Mouse (Mus musculus): ENCODE results near the gene Zap70.

Zap70 gene

GRCm38 (mm10) chr1:36761061-36761460 lies 537 bp upstream of the Zap70 start:
- no peak for DNase-seq (ENCODE audit: low read depth, low spot score)
- Histone ChIP-seq H3K27me3 (ENCODE audit: control insufficient read depth, insufficient read depth, low read length, poor library complexity, severe bottlenecking) (no peaks in the 10 kb centered on the region), H3K36me3 (ENCODE audit: control insufficient read depth, insufficient read depth, low read length, poor library complexity, severe bottlenecking) (no peaks in the 10 kb centered on the region)

DNA sequence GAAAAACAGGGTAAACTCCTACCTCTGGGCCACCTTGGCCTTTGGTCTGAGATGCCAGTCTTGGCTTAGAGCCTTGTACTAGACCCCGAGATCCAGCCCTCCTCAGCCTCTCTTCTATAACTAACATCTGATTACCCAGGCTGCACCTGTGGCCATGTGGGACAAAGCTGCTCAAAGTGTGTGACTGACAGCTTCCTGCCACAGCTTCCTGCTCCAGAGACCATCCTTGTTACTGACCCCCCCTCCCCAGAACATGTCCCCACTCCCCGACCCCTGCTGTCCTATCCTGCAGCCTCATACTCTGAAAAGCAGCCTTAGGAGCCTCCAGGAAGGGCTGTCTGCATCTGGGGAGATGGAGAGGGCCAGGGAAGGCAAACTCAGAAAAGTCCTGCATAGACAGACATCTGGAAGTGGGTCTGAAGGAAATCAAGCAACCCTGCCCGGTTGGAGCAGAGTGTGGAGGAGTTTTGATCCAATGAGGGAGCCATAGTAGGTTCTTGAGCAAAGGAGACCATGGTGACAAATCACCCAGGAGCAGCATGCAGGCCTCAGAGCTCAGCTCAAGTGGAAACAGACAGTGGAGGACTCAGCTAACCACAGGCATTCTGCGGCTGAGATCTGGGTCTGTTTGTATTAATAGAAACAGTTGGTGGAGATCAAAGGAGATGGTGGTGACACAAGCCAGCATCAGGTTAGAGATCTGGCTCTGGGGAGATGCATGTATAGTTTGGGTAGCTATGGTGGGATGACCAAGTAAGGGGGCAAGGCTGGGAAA lies 5.0 kb downstream of the Zap70 start:
- Histone ChIP-seq H3K36me3 (ENCODE audit: control insufficient read depth, insufficient read depth, low read length, poor library complexity, severe bottlenecking) (no peaks in the 10 kb centered on the region), H3K27me3 (ENCODE audit: control insufficient read depth, insufficient read depth, low read length, poor library complexity, severe bottlenecking) (no peaks in the 10 kb centered on the region)
- peak; percentile 25 for DNase-seq (ENCODE audit: low read depth, low spot score)

DNA sequence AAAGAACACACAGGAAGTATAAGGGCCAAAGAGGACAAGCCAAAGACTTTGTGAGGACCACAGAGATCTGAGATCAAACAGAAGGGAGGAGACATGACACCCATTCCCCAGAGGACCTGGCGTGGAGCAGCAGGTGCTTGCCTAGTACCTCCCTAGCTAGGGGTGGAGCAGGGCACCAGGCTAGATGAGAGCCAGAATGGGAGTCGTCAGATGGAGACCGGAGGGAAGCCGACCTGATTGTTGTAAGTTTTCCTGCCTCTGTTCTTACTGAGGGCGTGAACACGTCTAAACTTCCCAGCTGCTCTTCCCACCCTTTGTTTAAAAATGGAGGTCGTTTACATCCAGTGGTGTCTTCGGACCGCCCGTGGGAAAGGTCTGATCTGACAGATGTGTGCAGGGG lies 5.7 kb downstream of the Zap70 start:
- Histone ChIP-seq H3K27me3 (ENCODE audit: control insufficient read depth, insufficient read depth, low read length, poor library complexity, severe bottlenecking) (no peaks in the 10 kb centered on the region), H3K36me3 (ENCODE audit: control insufficient read depth, insufficient read depth, low read length, poor library complexity, severe bottlenecking) (no peaks in the 10 kb centered on the region)
- peak; percentile 34 for DNase-seq (ENCODE audit: low read depth, low spot score)

DNA sequence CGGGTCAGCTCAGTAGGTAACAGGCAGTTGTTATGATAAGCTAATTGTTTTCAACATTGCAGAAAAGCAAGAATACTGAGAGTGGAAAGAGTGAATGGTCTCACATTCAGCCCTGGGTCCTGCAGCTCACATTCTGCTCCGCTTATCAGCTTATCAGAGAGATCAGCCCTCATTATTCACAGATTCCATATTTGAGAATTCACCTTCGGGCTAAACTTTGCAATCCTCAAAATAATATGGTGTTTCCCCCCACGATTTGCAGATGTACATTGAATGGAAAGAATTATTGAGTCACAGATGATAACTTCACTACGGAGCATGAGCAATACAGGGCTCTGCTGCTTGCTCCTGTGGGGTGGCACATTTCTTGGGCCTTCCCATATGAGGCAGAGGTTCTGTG lies 7.2 kb downstream of the Zap70 start:
- Histone ChIP-seq H3K36me3 (ENCODE audit: control insufficient read depth, insufficient read depth, low read length, poor library complexity, severe bottlenecking) (no peaks in the 10 kb centered on the region), H3K27me3 (ENCODE audit: control insufficient read depth, insufficient read depth, low read length, poor library complexity, severe bottlenecking) (no peaks in the 10 kb centered on the region)
- no peak for DNase-seq (ENCODE audit: low read depth, low spot score)

DNA sequence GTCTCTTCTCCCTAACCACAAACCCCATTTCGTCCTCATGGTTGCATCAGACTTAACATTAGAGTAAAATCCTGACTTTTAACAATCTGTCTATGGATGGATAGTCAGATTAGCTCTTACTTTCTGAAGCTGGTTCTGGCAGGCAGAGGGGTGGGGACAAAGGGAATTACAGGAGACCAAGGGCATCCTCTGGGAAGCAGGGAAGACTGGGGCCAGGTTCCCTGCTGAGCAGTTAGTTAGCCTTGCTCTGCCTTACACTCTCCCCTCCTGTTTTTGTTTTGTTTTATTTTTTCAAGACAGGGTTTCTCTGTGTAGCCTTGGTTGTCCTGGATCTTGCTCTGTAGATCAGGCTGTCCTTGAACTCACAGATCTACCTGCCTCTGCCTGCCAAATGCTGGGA lies 8.4 kb downstream of the Zap70 start:
- no peaks in the 10 kb centered on the region for H3K36me3 ChIP-seq (ENCODE audit: control insufficient read depth, insufficient read depth, low read length, poor library complexity, severe bottlenecking)
- DNase-seq (ENCODE audit: low read depth, low spot score): no peak

DNA sequence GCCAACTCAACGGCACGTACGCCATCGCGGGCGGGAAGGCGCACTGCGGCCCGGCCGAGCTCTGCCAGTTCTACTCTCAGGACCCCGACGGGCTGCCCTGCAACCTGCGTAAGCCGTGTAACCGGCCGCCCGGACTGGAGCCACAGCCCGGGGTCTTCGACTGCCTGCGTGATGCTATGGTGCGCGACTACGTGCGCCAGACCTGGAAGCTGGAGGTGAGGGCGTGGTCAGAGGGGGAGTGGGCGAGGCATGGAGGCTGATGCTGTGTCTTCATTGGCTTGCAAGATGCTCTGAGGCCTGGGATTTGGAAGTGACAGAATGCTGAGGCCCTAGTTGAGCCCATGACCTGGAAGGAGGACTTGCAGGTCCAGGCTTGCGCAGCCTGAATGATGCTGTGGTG lies 9.4 kb downstream of the Zap70 start:
- no peak for DNase-seq (ENCODE audit: low read depth, low spot score)
- H3K27me3 ChIP-seq (ENCODE audit: control insufficient read depth, insufficient read depth, low read length, poor library complexity, severe bottlenecking): no peaks in the 10 kb centered on the region
- H3K36me3 ChIP-seq (ENCODE audit: control insufficient read depth, insufficient read depth, low read length, poor library complexity, severe bottlenecking): no peaks in the 10 kb centered on the region

More for the DNA sequence above, 8.4 kb downstream of the Zap70 start:
- H3K27me3 ChIP-seq (ENCODE audit: control insufficient read depth, insufficient read depth, low read length, poor library complexity, severe bottlenecking): no peaks in the 10 kb centered on the region

DNA sequence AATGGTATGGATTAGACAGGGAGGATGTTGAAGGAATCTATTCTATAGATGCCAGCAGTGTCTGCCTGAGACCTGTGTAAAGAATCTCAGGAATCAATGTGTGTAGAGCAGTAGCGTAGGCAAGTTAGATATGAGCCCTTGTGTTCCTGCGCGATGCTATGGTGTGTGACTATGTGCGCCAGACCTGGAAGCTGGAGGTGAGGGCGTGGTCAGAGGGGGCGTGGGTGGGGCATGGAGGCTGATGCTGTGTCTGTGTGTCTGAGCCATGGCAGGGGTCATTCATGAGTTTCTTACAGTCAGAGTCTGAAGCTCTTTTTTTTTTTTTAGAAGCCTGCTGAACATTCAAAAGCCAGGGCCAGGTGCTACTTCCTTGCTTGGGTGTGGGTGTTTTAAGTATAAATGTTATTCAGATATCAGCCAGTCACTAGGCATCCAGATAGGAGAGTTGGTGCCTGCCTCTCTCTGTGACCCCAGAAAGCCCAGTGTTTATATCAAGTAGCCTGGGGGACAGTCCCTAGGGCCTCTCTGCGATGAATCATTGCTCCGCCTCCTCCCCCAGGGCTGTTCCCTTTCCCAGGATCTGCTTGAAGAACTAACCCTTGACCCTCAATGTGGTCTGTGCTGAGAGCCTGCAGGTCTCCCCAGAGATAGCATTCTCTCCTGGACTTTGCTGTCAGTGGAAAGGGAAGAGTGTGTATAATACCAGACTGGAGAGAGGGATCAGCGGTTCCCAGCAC lies 10.8 kb downstream of the Zap70 start:
- no peak for DNase-seq (ENCODE audit: low read depth, low spot score)
- no peaks in the 10 kb centered on the region for H3K27me3 ChIP-seq (ENCODE audit: control insufficient read depth, insufficient read depth, low read length, poor library complexity, severe bottlenecking)
- H3K36me3 ChIP-seq (ENCODE audit: control insufficient read depth, insufficient read depth, low read length, poor library complexity, severe bottlenecking): no peaks in the 10 kb centered on the region

DNA sequence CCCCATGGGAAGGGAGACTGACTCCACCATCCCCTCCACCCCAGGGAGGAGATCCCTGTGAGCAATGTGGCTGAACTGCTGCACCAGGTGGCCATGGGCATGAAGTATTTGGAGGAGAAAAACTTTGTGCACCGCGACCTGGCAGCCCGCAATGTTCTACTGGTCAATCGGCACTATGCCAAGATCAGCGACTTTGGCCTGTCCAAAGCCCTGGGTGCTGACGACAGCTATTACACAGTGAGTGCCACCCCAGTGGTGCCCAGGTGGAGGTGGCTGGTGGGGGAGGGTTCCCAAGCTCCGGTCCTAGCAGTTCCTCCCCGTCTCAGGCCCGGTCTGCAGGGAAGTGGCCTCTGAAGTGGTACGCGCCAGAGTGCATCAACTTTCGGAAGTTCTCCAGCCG lies 19.2 kb downstream of the Zap70 start:
- no peaks in the 10 kb centered on the region for H3K27me3 ChIP-seq (ENCODE audit: control insufficient read depth, insufficient read depth, low read length, poor library complexity, severe bottlenecking)
- H3K36me3 ChIP-seq (ENCODE audit: control insufficient read depth, insufficient read depth, low read length, poor library complexity, severe bottlenecking): no peaks in the 10 kb centered on the region
- DNase-seq (ENCODE audit: low read depth, low spot score): no peak

- H3K36me3 ChIP-seq (ENCODE audit: control insufficient read depth, insufficient read depth, low read length, poor library complexity, severe bottlenecking): no peaks in the 10 kb centered on the region
- no peak for DNase-seq (ENCODE audit: low read depth, low spot score)
- no peaks in the 10 kb centered on the region for H3K27me3 ChIP-seq (ENCODE audit: control insufficient read depth, insufficient read depth, low read length, poor library complexity, severe bottlenecking)
These were observed 20.9 kb downstream of the Zap70 start for GRCm38 (mm10) chr1:36782476-36782875.

- Histone ChIP-seq H3K36me3 (ENCODE audit: control insufficient read depth, insufficient read depth, low read length, poor library complexity, severe bottlenecking) (no peaks in the 10 kb centered on the region), H3K27me3 (ENCODE audit: control insufficient read depth, insufficient read depth, low read length, poor library complexity, severe bottlenecking) (no peaks in the 10 kb centered on the region)
- peak; percentile 81 for DNase-seq (ENCODE audit: low read depth, low spot score)
These were observed 23.0 kb downstream of the Zap70 start for GRCm38 (mm10) chr1:36784365-36785134.

- peak; percentile 30 for DNase-seq (ENCODE audit: low read depth, low spot score)
- H3K27me3 ChIP-seq (ENCODE audit: control insufficient read depth, insufficient read depth, low read length, poor library complexity, severe bottlenecking): no peaks in the 10 kb centered on the region
- H3K36me3 ChIP-seq (ENCODE audit: control insufficient read depth, insufficient read depth, low read length, poor library complexity, severe bottlenecking): no peaks in the 10 kb centered on the region
These were observed 23.6 kb downstream of the Zap70 start for GRCm38 (mm10) chr1:36785238-36785641.

- no peaks in the 10 kb centered on the region for H3K36me3 ChIP-seq (ENCODE audit: control insufficient read depth, insufficient read depth, low read length, poor library complexity, severe bottlenecking)
- DNase-seq (ENCODE audit: low read depth, low spot score): peak; percentile 32
- no peaks in the 10 kb centered on the region for H3K27me3 ChIP-seq (ENCODE audit: control insufficient read depth, insufficient read depth, low read length, poor library complexity, severe bottlenecking)
These were observed 24.8 kb downstream of the Zap70 start for GRCm38 (mm10) chr1:36786377-36786776.

DNA sequence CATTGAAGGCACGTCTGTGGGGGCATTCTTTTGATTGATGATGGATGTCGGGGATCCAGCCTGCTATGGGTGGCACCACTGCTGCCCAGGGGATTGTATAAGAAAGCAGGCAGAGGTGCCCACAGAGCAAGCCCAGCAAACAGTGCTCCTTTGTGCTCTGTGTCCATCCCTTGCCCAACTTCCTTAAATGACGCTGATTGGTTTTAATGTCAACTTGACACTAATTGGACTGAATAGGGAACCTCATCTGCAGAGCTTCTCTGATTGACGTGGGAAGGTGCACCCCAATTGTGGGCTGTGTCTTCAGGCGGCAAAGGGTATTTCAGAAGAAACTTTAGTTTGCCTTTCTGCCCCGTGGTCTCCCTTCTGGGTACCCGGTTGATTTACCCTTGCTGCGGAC lies 27.8 kb downstream of the Zap70 start:
- H3K36me3 ChIP-seq (ENCODE audit: control insufficient read depth, insufficient read depth, low read length, poor library complexity, severe bottlenecking): no peaks in the 10 kb centered on the region; the same call in 1 of the 2 replicates
- no peaks in the 10 kb centered on the region for H3K27me3 ChIP-seq (ENCODE audit: control insufficient read depth, insufficient read depth, low read length, poor library complexity, severe bottlenecking)
- no peak for DNase-seq (ENCODE audit: low read depth, low spot score)

GRCm38 (mm10) chr1:36796711-36797110 lies 35.1 kb downstream of the Zap70 start:
- peak; percentile 28 for DNase-seq (ENCODE audit: low read depth, low spot score)
- Histone ChIP-seq H3K36me3 (ENCODE audit: control insufficient read depth, insufficient read depth, low read length, poor library complexity, severe bottlenecking) (peaks cover 9% of the 10 kb centered on the region), H3K27me3 (ENCODE audit: control insufficient read depth, insufficient read depth, low read length, poor library complexity, severe bottlenecking) (no peaks in the 10 kb centered on the region)

- H3K27me3 ChIP-seq (ENCODE audit: control insufficient read depth, insufficient read depth, low read length, poor library complexity, severe bottlenecking): no peaks in the 10 kb centered on the region
- H3K36me3 ChIP-seq (ENCODE audit: control insufficient read depth, insufficient read depth, low read length, poor library complexity, severe bottlenecking): peaks cover 9% of the 10 kb centered on the region
- DNase-seq (ENCODE audit: low read depth, low spot score): peak; percentile 84
These were observed 35.9 kb downstream of the Zap70 start for GRCm38 (mm10) chr1:36797481-36797880.

Measured in splenic B cell, adult 2 months (primary cell).